Mouse (Mus musculus) heart, postnatal 0 days (tissue): ENCODE data around the gene Phxr2. TPM values are rescaled to one million over a fixed set of nuclear protein-coding genes. Genes with fewer than 3 reads are reported as not detected.
A peak's percentile ranks its signal among the peaks of the same experiment; 100 is the strongest.

ENCODE experiments used
- ATAC-seq: fragments of 200-750 bp; cut with Nextera tagmentation; 2 replicates; pipeline ENCODE4 v1.8.0; 2017; ENCODE audit warnings: low read depth, moderate number of reproducible peaks, moderate library complexity; ENCODE audit not compliant: insufficient read depth
- DNase-seq: peaks from one replicate; pipeline ENCODE4 v3.0.0-alpha.2; 2016; ENCODE audit warnings: low spot score
- H3K27ac ChIP-seq: fragments of 300-500 bp; sonication (generic); 2 replicates; pipeline ENCODE4 v1.5.1; 2014; ENCODE audit warnings: low read depth, mild to moderate bottlenecking
- H3K27me3 ChIP-seq: fragments of 300-500 bp; sonication (generic); 2 replicates; pipeline ENCODE4 v1.6.1; 2014; ENCODE audit warnings: low read length, mixed read lengths; ENCODE audit not compliant: control insufficient read depth, insufficient read depth
- H3K36me3 ChIP-seq: fragments of 300-500 bp; sonication (generic); replicated peaks from 2 replicates; pipeline ENCODE4 v1.6.1; 2014; ENCODE audit warnings: low read length, mixed read lengths; ENCODE audit not compliant: control insufficient read depth, insufficient read depth
- H3K4me1 ChIP-seq: fragments of 300-500 bp; sonication (generic); 2 replicates; pipeline ENCODE4 v1.6.1; 2014; ENCODE audit warnings: antibody characterized with exemption; ENCODE audit not compliant: control insufficient read depth, insufficient read depth
- H3K4me2 ChIP-seq: fragments of 300-500 bp; sonication (generic); 2 replicates; pipeline ENCODE4 v1.6.1; 2014; ENCODE audit warnings: low read depth, mild to moderate bottlenecking, low read length, moderate library complexity
- H3K4me3 ChIP-seq: fragments of 300-500 bp; sonication (generic); 2 replicates; pipeline ENCODE4 v1.5.1; 2014; ENCODE audit warnings: low read depth, low read length
- H3K9ac ChIP-seq: fragments of 300-500 bp; sonication (generic); replicated peaks from 2 replicates; pipeline ENCODE4 v1.6.1; 2014; ENCODE audit warnings: low read depth, low read length, mixed read lengths
- H3K9me3 ChIP-seq: fragments of 300-500 bp; sonication (generic); replicated peaks from 2 replicates; pipeline ENCODE4 v1.6.1; 2016; ENCODE audit warnings: low read length; ENCODE audit not compliant: control insufficient read depth
- CTCF ChIP-seq: IDR thresholded peaks from 2 replicates; pipeline ENCODE4 v1.5.1; 2016; ENCODE audit warnings: antibody characterized with exemption, control low read depth, low read depth
- EP300 ChIP-seq: IDR thresholded peaks from 2 replicates; pipeline ENCODE4 v1.6.1; 2016; ENCODE audit warnings: antibody characterized with exemption, low read depth
- WGBS: fragments of 180-500 bp; shearing (Covaris S2); extraction: QIAGEN DNeasy Blood & Tissue Kit; methylation state at CpG from one replicate; pipeline ENCODE4 v1.1.7; 2014; 5-methylcytosine and 5-hydroxymethylcytosine counted together
- polyA plus RNA-seq: library from polyadenylated mRNA; unstranded; fragments of >200 nt; fragmentation: Nextera tagmentation; extraction: Ambion mirVana; gene quantifications from 2 replicates; pipeline ENCODE4 v1.2.1, GENCODE M21; 2015
- total RNA-seq: library from RNA; depleted of rRNA; stranded (reverse); fragments of >200 nt; gene quantifications from 2 replicates; pipeline ENCODE4 v1.2.3, GENCODE M21; 2014; ENCODE audit warnings: low replicate concordance

Phxr2 gene
- total and polyA plus RNA-seq, 2 experiments from 2014 or later: not detected

DNA sequence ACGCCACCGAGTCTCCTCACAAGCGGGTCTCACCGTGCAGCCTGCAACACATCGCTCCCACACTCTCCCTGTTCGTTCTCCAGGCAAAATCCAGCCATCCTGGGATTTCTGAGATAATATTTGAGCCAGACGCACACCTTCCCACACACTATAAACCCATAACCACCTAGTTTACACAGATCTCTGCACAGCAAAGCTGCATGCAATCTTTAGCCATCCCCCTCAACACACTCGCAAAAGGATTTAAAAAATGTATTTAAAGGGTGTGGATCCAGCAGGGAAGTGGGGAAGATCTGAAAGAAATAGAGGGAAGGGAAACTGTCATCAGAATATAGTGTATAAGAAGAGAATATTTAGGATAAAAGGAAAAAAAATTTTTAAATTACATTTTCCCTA lies 9.9 kb downstream of the Phxr2 start:
- ATAC-seq (no peak), DNase-seq (no peak)
- H3K27ac ChIP-seq: no peak overlapping the region
- no peaks in the 10 kb centered on the region for H3K36me3 ChIP-seq
- no peak overlapping the region for H3K4me3 ChIP-seq
- TF ChIP-seq EP300: no peak
- no peak for TF ChIP-seq CTCF
- 41% methylated on average over 8 of the region's 8 CpGs for WGBS
- no peak overlapping the region for H3K9ac ChIP-seq
- H3K9me3 ChIP-seq: no peaks in the 10 kb centered on the region
- no peaks in the 10 kb centered on the region for H3K27me3 ChIP-seq
- peak overlapping the region; percentile 28; the same call in 1 of the 2 replicates for H3K4me2 ChIP-seq
- H3K4me1 ChIP-seq: 0 out of 2 replicates have a peak, but pooled peaks cover 11% of the 10 kb centered on the region

DNA sequence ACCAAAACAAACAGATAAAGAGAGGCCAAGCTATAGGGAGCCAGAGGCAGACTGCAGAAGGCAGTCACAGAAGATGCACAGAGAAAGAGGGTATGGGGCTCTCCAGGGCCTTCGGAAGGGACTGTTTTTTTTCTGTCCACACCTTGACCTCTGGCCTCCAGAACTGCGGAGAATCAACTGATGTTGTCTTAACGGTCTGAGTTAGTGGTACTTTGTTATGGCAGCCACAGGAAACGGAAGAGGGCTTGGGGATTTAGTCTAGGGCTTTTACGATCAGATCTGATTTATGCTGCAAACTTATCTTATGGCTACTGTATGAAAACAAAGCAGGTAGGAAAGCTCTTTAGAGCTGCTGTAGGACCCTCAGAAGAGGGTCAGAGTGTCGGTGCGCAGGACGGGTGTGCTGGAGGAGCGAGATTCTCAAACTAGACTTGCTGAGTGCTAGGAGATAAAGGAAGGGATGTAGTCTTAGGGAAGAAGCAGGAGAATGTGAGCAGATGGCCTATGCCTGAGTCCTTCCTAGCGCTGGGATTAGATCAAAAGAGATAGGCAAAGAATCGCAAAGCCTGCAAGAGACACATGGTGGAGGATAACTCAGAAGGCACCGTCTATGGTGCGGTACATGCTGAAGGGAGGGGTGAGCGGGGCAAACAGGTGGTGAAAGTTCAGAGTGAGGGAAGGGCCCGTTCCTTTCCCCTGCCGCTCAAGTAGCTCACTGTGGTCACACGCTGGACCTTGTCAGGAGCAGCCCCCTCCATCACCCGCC lies 10.5 kb downstream of the Phxr2 start:
- no peaks in the 10 kb centered on the region for H3K27me3 ChIP-seq
- no peak overlapping the region for H3K4me3 ChIP-seq
- no peaks in the 10 kb centered on the region for H3K36me3 ChIP-seq
- DNase-seq: no peak
- 0 out of 2 replicates have a peak, but pooled peaks cover 11% of the 10 kb centered on the region for H3K4me1 ChIP-seq
- no peak for ATAC-seq
- H3K4me2 ChIP-seq: peak overlapping the region; percentile 28; the same call in 1 of the 2 replicates
- H3K27ac ChIP-seq: no peak overlapping the region
- no peaks in the 10 kb centered on the region for H3K9me3 ChIP-seq
- TF ChIP-seq CTCF (no peak), EP300 (no peak)
- WGBS: 23% methylated on average over 18 of the region's 18 CpGs
- H3K9ac ChIP-seq: no peak overlapping the region

DNA sequence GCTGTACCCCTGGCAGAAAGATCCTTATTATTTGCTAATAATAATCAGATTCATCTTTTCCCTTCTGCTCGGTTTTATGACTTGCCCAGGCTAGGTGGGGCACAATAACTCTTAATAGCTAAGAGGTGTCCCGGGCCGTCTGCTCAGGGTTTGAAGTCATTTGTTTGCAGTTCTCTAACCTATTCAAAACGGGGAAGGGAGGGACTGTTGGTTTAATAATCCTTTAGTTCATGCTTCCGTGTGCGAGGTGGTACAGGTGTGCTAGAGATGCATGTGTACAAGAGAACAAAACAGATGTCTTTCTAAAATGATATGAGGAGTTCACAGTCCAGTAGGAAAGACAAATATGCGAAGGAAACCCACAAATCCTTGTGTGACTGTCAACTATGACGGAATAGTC lies 11.8 kb downstream of the Phxr2 start:
- H3K9ac ChIP-seq: no peak overlapping the region
- 87% methylated on average over 8 of the region's 8 CpGs for WGBS
- no peak for DNase-seq
- H3K9me3 ChIP-seq: no peaks in the 10 kb centered on the region
- no peak overlapping the region for H3K4me2 ChIP-seq
- no peaks in the 10 kb centered on the region for H3K27me3 ChIP-seq
- no peak for ATAC-seq
- no peak overlapping the region for H3K4me3 ChIP-seq
- H3K36me3 ChIP-seq: 0 out of 2 replicates have a peak, but pooled peaks cover 5% of the 10 kb centered on the region
- H3K4me1 ChIP-seq: 0 out of 2 replicates have a peak, but pooled peaks cover 11% of the 10 kb centered on the region
- H3K27ac ChIP-seq: no peak overlapping the region
- TF ChIP-seq EP300: no peak
- no peak for TF ChIP-seq CTCF

DNA sequence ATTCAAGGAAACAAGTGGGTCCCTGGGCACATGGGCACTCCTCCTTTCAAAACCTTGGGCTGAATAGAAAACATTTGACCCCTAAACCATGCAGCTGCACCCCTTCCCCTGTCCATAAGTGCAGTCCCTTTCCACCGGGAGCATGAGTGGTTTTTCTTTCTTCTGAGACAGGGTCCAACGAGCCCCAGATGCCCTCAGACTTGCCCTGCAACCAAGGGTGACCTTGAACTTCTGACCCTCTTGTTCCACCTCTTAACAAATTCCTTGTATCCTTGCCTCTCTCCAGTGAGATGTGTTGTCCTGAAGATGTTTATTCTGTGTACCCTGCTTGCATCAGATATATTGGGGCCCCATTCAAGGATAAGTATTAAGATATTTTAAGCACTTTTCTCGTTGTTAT lies 12.6 kb downstream of the Phxr2 start:
- H3K27me3 ChIP-seq: no peaks in the 10 kb centered on the region
- H3K4me2 ChIP-seq: no peak overlapping the region
- 0 out of 2 replicates have a peak, but pooled peaks cover 5% of the 10 kb centered on the region for H3K36me3 ChIP-seq
- WGBS: 41% methylated on average over 3 of the region's 3 CpGs
- no peak for TF ChIP-seq CTCF
- no peak for TF ChIP-seq EP300
- no peak for DNase-seq
- peaks cover 14% of the 10 kb centered on the region; the same call in 1 of the 2 replicates for H3K4me1 ChIP-seq
- H3K4me3 ChIP-seq: no peak overlapping the region
- H3K27ac ChIP-seq: no peak overlapping the region
- H3K9ac ChIP-seq: no peak overlapping the region
- no peaks in the 10 kb centered on the region for H3K9me3 ChIP-seq
- no peak for ATAC-seq

DNA sequence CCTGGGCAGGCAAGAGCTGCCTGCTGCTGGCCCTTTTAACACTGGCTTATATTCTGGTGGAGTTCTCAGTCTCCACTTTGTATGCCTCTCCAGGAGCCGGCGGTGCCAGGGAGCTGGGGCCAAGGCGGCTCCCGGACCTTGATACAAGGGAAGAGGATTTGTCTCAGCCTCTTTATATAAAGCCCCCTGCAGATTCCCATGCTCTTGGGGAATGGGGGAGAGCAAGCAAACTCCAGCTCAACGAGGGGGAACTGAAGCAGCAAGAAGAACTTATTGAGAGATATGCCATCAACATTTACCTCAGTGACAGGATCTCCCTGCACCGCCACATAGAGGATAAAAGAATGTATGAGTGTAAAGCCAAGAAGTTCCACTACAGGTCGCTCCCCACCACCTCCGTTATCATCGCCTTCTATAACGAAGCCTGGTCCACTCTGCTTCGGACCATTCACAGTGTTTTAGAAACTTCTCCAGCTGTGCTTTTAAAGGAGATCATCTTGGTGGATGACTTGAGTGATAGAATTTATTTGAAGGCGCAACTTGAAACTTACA lies 17.6 kb downstream of the Phxr2 start:
- H3K9me3 ChIP-seq: no peaks in the 10 kb centered on the region
- ATAC-seq (0 out of 2 replicates have a peak, but pooled peaks have one; percentile 3), DNase-seq (no peak)
- 0 out of 2 replicates have a peak, but pooled peaks cover 5% of the 10 kb centered on the region for H3K36me3 ChIP-seq
- H3K27me3 ChIP-seq: no peaks in the 10 kb centered on the region
- peak overlapping the region; percentile 28; the same call in 1 of the 2 replicates for H3K27ac ChIP-seq
- peaks cover 5% of the 10 kb centered on the region; the same call in 1 of the 2 replicates for H3K4me1 ChIP-seq
- peak overlapping the region; percentile 100 for H3K4me2 ChIP-seq
- H3K4me3 ChIP-seq: peak overlapping the region; percentile 100
- WGBS: 27% methylated on average over 12 of the region's 12 CpGs
- TF ChIP-seq CTCF (no peak), EP300 (no peak)
- peak overlapping the region; percentile 70 for H3K9ac ChIP-seq
